Mouse (Mus musculus) spleen, adult 2 months (tissue): Measurements from ENCODE around the gene Rps7. TPM values are rescaled to one million over a fixed set of nuclear protein-coding genes. Genes with fewer than 3 reads are reported as not detected.

ENCODE experiments used
- DNase-seq, 2 experiments: peaks; one replicate each; pipeline versions ENCODE4 v3.0.0 to v3.0.0-alpha.2; 2012 to 2021; ENCODE audit warnings: low spot score in 2 of 2, low read depth in 1 of 2
- H3K27ac ChIP-seq: fragments of 200-500 bp; 2 replicates; pipeline ENCODE4 v1.5.1; 2012; ENCODE audit warnings: low read length, inconsistent platforms; ENCODE audit not compliant: insufficient read depth
- H3K27me3 ChIP-seq: fragments of 200-500 bp; 2 replicates; pipeline ENCODE4 v1.6.1; 2012; ENCODE audit warnings: mild to moderate bottlenecking, moderate library complexity, low read length, inconsistent platforms; ENCODE audit not compliant: control insufficient read depth, insufficient read depth
- H3K36me3 ChIP-seq: fragments of 200-500 bp; 2 replicates; pipeline ENCODE4 v1.6.1; 2012; ENCODE audit warnings: mild to moderate bottlenecking, low read length, inconsistent platforms; ENCODE audit not compliant: control insufficient read depth, insufficient read depth
- H3K4me1 ChIP-seq: fragments of 200-500 bp; 2 replicates; pipeline ENCODE4 v1.6.1; 2011; ENCODE audit warnings: inconsistent platforms; ENCODE audit not compliant: control insufficient read depth, insufficient read depth, insufficient read length
- H3K4me3 ChIP-seq: fragments of 200-500 bp; 2 replicates; pipeline ENCODE4 v1.5.1; 2011; ENCODE audit warnings: mild to moderate bottlenecking, inconsistent platforms; ENCODE audit not compliant: insufficient read depth, insufficient read length; ENCODE audit errors: extremely low read depth
- CTCF ChIP-seq: fragments of 200-500 bp; IDR thresholded peaks from 2 replicates; pipeline ENCODE4 v1.5.1; 2011; ENCODE audit warnings: mild to moderate bottlenecking, inconsistent platforms; ENCODE audit not compliant: insufficient read depth, insufficient read length, insufficient replicate concordance; ENCODE audit errors: extremely low read depth
- POLR2A ChIP-seq: fragments of 200-500 bp; IDR thresholded peaks from 2 replicates; pipeline ENCODE4 v1.6.1; 2011; ENCODE audit warnings: low read depth, low read length, inconsistent platforms
- WGBS: fragments of 180-500 bp; shearing (Covaris S2); methylation state at CpG from one replicate; pipeline ENCODE4 v1.1.7; 2018; 5-methylcytosine and 5-hydroxymethylcytosine counted together
- polyA plus RNA-seq: library from polyadenylated mRNA; depleted of rRNA; stranded (reverse); fragments of >200 nt; gene quantifications from 2 replicates; pipeline ENCODE4 v1.2.3, GENCODE M21; 2012; rRNA removed

Rps7 gene
- polyA plus RNA-seq, result 225 and 315 TPM in 2 replicates

GRCm38 (mm10) chr12:28635535-28636476 is at the start of gene Rps7:
Rps7 (minus strand) TSS chr12:28635953.
- peak; percentile 89 to 94 for DNase-seq
- Histone ChIP-seq H3K4me3 (peak within 1 kb of the TSS; percentile 80), H3K27ac (peak within 1 kb of the TSS; percentile 83), H3K4me1 (peaks cover 7% of the 10 kb centered on the region; the same call in 1 of the 2 replicates), H3K36me3 (peaks cover 28% of the 10 kb centered on the region), H3K27me3 (no peaks in the 10 kb centered on the region)
- TF ChIP-seq CTCF, result no peak
- TF ChIP-seq POLR2A, result peak; percentile 82
- 4% methylated on average over 69 of the region's 69 CpGs for WGBS

GRCm38 (mm10) chr12:28684674-28685073 is 48.9 kb upstream of the Rps7 start:
- 93% methylated on average over 1 of the region's 1 CpGs for WGBS

GRCm38 (mm10) chr12:28675925-28676209 is 40.1 kb upstream of the Rps7 start:
- 0 out of 2 replicates have a peak, but pooled peaks cover 1% of the 10 kb centered on the region for H3K36me3 ChIP-seq
- peak overlapping the region; percentile 31; the same call in 1 of the 2 replicates for H3K27ac ChIP-seq
- 66% methylated on average over 5 of the region's 5 CpGs for WGBS
- DNase-seq, result no peak
- peak overlapping the region; percentile 89 for H3K4me3 ChIP-seq
- TF ChIP-seq POLR2A (no peak), CTCF (no peak)
- no peaks in the 10 kb centered on the region for H3K27me3 ChIP-seq
- H3K4me1 ChIP-seq, result peaks cover 7% of the 10 kb centered on the region; the same call in 1 of the 2 replicates

More at GRCm38 (mm10) chr12:28684674-28685073, 48.9 kb upstream of the Rps7 start:
- no peak for DNase-seq
- Histone ChIP-seq H3K27me3 (no peaks in the 10 kb centered on the region), H3K27ac (no peak overlapping the region), H3K36me3 (peaks cover 7% of the 10 kb centered on the region), H3K4me3 (no peak overlapping the region), H3K4me1 (no peaks in the 10 kb centered on the region)
- TF ChIP-seq POLR2A (no peak), CTCF (no peak)

- Histone ChIP-seq H3K27ac (peak within 1 kb of the TSS; percentile 77), H3K27me3 (no peaks in the 10 kb centered on the region), H3K4me3 (peak within 1 kb of the TSS; percentile 89), H3K36me3 (no peaks in the 10 kb centered on the region), H3K4me1 (peaks cover 7% of the 10 kb centered on the region; the same call in 1 of the 2 replicates)
- TF ChIP-seq POLR2A, result no peak
- TF ChIP-seq CTCF, result no peak
- peak; percentile 45 to 72 for DNase-seq
- 1% methylated on average over 53 of the region's 53 CpGs for WGBS
These were observed 39.6 kb upstream of the Rps7 start, which contains the start of gene Adi1 for GRCm38 (mm10) chr12:28675121-28675924. Adi1 (plus strand) TSS chr12:28675231.

GRCm38 (mm10) chr12:28674038-28674720 is 38.4 kb upstream of the Rps7 start:
- no peaks in the 10 kb centered on the region for H3K27me3 ChIP-seq

GRCm38 (mm10) chr12:28667287-28667686 is 31.5 kb upstream of the Rps7 start:
- H3K27ac ChIP-seq, result no peak overlapping the region
- DNase-seq, result no peak

More at GRCm38 (mm10) chr12:28674038-28674720, 38.4 kb upstream of the Rps7 start:
- DNase-seq, result no peak
- WGBS, result 82% methylated on average over 10 of the region's 10 CpGs
- Histone ChIP-seq H3K4me3 (no peak overlapping the region), H3K27ac (no peak overlapping the region), H3K4me1 (peaks cover 7% of the 10 kb centered on the region; the same call in 1 of the 2 replicates), H3K36me3 (no peaks in the 10 kb centered on the region)
- TF ChIP-seq POLR2A (no peak), CTCF (no peak)

More at GRCm38 (mm10) chr12:28667287-28667686, 31.5 kb upstream of the Rps7 start:
- no peaks in the 10 kb centered on the region for H3K4me1 ChIP-seq
- no peaks in the 10 kb centered on the region for H3K27me3 ChIP-seq
- H3K4me3 ChIP-seq, result no peak overlapping the region
- TF ChIP-seq CTCF, result no peak
- TF ChIP-seq POLR2A, result no peak
- H3K36me3 ChIP-seq, result no peaks in the 10 kb centered on the region
- 29% methylated on average over 8 of the region's 8 CpGs for WGBS
